Mouse (Mus musculus): Measurements from ENCODE around the gene Hspb6.

Gene Hspb6

DNA sequence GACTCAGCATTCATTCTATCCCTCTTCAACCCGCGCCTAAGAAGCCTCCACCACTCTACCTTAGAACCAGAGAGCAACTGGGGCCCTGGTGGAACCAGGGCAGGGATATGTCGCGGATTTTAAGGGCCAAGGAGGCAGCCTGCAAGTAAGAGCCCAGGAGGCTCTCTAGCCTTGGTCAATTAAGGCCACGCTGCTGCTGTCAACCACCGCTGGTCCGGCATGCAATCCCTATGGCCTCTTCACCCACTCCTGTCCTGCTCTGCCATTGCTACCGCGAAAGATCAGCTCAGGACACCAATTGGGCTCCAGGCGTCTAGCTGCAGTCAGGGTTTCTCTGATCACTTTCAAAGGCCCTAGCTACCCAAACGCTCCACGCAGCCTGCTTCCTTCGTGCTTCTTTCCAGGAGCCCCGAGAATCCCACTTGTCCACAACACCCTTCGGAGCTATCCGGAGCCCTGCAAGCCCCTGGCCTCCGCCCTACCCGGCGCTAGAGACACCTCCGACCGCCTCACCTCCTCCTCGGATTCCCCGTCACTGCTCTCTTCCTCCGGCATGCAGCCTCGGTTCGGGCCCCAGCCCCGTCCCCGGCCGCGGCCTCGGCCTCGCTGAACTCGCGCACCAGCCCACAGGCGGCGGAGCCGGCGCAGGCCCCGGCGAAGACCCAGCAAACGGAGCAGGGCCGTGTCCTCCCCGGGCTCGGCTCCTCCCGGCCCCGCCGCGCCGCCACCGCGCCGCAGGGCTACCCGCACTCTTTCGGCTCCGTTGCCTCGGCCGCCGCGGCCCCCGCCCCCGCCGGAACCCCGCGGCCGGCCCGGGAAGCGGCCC lies 36.1 kb downstream of the Hspb6 start:
- no peak for DNase-seq (ENCODE audit: low spot score)

DNA sequence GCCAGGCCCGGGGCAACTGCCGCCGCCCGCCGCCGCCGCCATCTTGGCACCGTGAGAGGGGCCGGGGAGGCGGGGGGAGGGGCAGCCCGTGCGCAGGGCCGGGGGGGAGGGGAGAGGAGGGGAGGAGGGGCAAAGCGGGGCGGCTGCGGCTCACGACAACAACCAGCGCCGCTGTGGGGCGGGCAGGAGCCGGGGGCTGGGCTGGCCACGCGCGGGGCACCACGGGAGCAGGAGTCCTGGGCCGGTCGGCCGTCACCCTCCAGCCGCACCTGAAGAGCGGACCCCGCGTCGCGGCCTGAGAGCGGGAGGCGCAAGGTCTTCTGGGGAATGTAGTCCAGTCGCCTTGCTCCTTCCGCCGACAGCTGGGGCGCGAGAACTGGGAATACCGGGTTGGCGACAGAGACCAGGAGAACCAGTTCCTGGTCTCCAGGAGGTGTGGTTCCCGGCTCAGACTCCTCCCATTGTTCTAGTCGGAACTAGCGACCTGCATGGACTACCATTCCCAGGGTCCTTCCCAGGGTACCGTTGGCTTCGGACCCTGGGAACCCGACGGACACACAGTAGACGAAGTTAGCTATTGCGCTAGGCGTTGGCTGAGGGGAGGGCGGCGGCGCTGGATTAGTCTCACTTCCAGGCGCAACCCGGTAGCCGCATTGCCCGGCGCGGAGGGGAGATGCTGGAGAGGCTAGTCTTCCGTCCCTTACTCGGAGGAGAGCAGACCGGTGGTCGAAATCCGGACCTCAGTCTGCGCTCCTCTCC lies 36.9 kb downstream of the Hspb6 start, which contains the start of gene Kmt2b:
TSS of gene Kmt2b (minus strand) at position 51 of the 759 bp plus-strand sequence.
- peak; percentile 99 for DNase-seq (ENCODE audit: low spot score)

DNA sequence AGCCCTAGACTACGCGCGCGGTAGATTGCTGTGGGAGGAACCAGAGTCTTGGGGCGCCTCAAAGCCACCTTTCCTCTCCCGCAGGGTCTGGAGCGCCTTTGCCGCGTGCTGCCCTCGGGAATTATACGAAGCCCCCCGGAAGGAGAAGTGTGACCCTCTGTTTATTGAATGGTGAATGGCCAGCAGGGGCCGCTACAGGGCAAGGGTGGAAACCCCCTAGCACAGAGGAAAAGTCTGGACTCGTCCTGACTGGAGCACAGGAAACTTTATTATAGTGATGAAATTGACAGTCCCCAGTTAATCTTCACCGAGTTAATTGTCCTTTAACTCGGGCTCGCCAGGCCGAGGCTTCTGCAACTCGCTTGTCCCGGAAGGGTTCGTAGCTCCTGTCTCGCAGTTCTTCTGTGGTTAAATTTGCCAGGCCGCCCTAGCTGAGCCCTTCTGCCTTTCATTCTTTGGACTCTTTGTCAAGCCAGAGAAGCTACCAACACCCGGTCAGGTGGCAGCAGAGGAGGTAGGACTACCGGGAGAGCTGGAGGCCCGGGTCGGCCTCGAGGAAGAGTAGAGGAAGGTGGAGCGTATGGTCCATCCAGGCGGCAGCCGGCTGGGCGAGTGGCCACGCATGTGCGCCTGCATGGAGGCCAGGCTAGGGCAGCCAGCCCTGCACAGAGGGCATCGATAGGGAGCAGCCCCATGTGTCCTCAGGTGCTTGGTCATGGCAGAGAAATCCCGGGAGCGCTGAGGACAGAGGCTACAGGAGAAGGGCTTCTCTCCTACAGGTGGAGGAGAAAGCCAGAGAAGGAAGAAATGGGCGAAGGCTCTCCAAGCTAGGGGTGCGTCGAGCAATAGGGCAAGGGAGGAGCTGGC lies 37.7 kb downstream of the Hspb6 start:
- DNase-seq (ENCODE audit: low spot score): peak; percentile 54

DNA sequence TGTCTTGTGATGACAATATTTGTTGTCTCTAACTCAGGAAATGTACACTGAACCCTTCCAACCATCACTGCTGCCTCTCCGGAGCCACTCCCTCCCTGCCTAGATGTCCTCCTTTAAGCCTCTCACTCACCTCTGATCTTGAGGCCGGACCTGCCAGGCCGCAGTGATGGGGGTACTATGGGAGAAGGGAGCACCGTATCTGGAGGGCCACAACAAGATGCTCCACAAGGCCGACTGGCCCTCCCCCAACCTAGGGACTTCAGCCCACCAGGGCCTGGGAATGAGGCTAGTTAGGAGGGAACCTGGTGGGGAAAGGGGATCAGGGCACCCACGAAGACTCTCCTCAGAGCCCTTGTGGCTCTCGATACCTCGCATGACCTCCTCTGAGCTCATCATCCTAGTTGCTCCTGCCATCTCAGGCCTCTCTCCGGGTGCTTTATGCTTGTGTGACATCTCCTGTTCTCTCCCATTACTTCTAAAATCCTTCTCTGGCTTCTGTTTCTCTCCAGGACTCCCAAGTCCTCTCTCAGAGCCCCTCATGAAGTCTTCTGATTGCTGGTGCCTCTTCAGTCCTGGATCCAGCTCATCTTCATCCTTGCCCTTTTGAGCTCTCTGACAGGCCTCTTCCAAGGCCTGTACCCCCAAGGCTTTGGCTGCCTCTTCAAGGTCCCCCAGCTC lies 39.1 kb downstream of the Hspb6 start:
- DNase-seq (ENCODE audit: low spot score): no peak

DNA sequence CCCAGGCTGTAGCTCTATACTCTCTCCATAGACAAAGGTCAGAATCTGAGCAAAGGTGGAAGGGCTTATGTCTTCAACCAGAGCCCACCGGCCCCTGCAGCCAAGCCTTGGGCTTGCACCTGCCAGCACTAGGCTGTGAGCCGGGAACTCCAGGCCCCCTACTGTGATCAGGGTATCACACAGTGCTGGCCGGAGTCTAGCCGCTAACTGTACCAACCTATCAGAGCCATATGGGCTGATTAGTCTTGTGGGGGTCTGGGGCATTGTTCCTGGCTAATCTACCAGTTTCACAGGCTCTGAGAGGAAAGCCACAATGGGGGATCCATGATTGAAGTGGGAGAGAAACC lies 39.6 kb downstream of the Hspb6 start:
- no peak for DNase-seq (ENCODE audit: low spot score)

DNA sequence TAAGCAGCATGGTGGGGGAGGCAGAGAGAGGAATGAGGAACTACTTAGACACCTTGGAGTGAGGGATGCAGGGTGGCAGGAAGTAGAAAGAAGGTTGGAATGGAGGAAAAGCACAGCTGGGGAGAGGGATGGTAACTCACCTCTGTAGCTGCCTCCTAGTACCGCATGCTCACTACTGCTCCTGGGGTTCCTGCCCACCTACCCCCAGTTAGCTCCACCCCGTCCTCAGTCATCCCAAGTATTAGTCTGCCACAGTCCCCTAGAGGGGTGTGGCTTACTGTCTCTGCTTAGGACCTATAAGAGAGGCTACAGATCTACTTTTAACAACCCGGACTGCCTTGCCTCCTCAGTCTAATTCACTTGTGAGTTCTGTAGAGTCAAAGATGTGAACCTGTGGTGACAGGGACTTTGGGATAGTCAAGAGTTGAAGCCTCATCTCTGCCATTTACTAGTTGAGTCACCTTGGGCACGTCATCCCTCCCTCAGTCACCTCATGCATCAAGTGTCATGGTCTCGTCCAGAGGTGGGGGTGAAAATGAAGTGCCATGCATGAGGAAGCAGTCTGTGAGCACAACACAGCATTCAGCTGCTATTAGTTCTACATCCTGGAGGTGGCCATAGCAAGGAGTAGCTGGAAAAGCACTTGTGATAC lies 40.9 kb downstream of the Hspb6 start:
- DNase-seq (ENCODE audit: low spot score): no peak

DNA sequence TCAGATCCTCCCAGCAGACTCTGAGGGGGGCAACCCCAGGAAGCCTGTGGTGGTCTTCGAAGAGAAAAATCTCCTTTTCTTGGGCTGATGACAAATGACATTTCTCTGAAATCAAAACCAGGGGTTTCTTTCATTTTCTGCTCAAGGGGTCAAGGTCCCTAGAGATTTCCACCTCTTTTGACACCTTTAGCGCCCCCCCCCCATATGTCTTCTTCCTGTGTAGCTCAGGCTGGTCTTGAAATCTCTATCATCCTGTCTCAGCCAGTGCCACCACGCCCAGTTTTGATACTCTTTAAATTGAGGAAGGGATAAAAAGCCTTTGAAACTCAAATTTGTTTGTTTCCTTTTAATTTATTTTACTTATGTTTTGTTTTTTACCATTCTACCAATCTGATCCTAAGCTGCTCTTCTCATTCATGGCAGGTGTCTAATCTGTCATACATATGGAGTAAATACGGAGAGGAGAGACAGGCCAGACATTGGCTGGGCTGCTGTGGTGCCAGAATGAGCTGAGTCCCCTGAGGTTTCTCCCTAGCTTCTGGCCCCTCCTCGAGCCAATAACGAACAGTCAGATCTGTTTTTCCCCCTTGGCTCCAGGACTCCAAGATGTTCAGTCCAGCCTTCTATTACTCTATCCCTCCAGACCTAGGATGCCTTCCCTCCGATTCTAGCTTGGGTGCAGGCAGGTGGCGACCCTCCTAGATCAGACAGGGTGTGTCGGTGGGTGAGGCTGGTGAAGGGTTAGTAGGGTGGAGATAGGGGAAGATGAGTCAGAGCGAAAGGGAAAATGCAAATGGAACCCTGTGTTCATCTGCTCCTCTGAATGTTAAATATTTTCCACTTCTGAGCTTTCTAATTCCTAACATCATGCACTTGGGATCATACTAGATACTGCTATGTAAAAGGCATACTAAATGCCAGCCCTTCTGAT lies 41.9 kb downstream of the Hspb6 start:
- no peak for DNase-seq (ENCODE audit: low spot score)

DNA sequence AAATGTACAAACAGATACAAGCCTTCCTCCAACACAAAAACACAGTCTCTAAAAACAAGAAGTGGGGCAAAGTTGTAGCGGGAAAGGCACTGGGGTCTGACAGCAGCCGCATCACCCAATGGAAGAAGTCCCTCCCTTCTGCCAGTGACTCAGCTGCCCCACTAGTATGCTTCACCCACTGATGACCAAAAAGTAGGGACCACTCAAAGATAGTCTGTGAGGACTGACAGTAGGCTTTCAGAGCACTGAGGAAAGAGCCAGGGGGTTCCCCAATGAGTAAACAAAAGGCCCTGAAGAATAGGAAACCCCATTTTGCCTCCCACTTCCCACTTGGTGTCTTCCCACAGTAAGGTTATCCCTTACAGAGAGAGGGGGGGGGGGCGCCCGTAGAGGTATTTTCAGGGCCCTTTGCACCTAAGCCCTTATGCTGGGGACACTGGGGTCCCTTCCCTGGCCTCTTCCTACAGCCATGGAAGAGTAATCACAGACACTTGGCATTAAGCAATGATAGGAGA lies 42.6 kb downstream of the Hspb6 start:
- DNase-seq (ENCODE audit: low spot score): no peak

DNA sequence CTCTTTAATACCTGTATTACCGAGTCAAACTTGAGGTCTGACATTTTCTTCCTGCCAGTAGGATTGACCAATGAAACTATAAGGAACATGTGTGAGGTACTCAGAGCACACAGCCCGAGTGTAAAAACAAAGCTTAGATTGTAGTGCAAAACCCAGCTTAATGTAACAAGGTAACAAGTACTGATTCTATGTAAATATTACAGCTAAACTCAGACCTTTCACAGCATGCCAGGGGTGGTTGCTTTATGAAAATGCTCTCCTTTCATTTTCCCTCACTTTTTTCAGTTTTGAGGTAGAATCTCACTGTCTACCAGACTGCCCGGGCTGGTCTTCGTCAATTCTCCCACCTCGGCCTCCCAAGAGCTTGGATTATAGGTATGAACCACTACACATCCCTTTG lies 44.1 kb downstream of the Hspb6 start:
- no peak for DNase-seq (ENCODE audit: low spot score)

DNA sequence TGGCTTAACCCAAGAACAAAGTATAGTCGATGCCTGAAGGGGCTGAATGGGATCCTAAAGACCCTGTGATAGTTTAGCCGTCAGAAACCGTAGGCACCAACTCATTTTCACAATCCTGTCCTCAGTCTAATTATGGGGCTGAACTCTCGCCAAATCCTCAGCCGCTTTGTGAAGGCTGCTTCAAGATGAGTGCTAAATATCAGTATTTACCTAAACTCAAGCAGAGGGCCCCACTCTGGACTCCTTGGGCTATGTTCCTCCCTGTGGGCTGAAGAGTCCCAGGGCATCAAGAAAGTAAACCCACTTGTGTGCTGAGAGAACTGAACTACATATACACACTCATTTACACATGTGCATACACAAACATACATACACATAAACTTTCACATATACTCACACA lies 44.8 kb downstream of the Hspb6 start:
- no peak for DNase-seq (ENCODE audit: low spot score)

DNA sequence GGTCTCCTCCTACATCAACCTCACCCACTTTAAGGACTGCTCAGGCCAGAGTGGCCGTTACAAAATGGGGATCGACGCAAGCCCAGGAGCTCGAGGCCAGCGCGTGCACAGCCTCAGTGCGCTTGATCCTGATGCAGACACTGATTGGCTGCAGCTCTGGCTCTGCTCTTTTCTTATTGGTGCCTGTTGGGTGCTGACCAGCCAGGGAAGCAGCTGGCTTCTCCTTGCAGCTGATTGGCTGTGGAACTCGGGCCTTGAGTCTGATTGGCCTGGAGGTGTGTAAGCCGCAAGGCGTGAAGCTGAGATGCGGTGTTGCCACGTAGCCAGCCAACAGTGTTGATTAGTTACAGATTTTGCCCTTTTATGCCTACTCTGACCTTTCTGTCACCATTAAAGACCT lies 46.8 kb downstream of the Hspb6 start, which contains the start of gene Zbtb32:
TSS of gene Zbtb32 (minus strand) at position 124 of the 400 bp plus-strand sequence.
- no peak for DNase-seq (ENCODE audit: low spot score)

DNA sequence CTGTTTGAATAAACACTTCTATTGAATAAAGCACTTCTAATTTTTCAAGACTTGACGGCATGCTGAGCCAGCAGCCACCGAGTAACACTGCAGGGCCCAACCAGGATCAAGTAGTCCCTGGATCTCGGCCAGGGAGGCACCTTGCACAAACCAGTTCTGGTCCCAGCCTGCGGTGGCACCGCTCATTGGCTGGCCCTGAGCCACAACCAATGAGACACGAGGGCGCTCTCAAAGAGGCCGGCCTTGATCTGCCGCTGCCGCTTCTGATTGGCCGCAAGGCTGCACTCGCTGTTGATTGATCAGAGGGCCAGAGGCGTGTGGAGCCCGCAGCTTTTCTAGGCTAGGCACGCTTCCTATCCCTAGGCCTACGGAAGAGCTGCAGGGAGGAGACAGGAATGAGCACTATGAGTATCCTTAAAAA lies 48.0 kb downstream of the Hspb6 start:
- DNase-seq (ENCODE audit: low spot score): peak; percentile 85

DNA sequence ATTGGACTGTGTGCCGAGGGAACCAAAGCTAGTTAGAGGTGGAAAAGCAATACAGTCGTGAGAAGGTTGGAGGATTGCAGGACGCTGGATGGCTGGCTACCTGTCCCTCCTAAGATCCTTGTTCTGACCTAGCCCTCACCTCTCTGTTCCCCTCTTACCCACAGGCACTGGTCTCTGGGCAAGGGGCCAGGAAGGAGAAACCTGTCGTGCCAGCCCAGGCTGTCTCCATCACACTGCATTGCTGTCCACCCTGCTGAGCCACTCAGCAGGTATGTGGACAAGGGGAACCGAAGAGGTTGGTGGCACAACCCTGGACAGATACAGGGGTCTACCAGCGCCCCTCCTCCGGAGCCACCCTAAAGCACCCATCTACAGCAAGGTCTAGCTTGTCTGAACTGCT lies 48.7 kb downstream of the Hspb6 start:
- DNase-seq (ENCODE audit: low spot score): no peak

DNA sequence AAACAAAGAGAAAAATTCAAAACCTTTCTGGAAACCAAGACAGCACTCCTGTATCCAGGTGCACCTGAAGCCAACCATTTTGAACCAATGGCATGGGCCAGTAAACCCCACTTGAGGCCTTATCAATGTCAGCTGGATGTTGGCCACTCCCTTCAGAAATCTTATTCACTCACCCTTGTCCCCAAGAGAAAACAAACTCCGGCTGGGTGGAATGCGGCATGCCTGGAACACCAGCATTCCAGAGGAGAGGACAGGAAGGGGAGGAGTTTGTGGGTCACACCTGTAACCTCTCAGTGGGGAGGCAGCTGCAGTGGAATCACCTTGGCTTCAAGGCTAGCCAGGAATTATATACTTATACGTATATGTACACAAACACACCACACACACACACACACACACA lies 50.6 kb downstream of the Hspb6 start:
- DNase-seq (ENCODE audit: low spot score): no peak

DNA sequence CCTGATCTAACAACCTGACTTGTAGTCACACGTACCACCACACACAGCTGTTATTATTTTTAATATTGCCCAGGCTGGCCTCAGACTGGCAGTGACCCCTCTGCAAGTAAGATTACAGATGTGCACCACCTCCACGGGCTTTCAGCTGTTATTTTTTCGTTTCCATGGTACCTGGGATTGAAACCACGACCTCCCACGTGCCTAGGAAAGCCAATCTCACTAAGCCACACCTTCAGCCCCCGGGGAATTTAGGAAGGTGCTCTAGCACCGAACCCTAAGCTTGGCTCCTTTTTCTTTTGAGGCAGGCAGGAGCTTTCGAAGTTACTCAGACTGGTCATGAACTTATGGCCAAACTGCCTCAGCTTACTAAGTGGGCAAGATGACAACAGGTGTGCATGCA lies 52.4 kb downstream of the Hspb6 start:
- DNase-seq (ENCODE audit: low spot score): no peak

DNA sequence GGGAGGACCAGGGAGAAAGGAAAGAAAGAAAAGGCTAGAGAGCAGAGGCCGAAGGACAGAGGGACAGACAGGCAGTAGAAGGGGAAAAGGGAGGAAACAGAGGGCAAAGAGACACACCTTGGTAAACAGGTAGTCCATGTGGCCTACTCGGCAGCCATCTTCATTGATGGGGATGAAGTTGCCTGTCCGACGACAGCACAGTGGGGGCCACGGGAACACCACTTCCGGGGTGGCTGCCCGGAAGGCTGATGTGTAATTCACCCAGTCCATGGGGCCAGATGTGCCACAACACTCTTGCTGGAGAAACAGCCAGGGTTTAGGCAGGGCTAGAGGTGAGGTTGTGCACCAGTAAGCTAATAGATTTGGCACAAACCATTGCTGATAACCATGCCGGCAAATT lies 53.0 kb downstream of the Hspb6 start:
- DNase-seq (ENCODE audit: low spot score): no peak
